Mouse (Mus musculus) left cerebral cortex, adult 18-20 months (tissue): Measurements from ENCODE around the gene Vnn3. TPM values are rescaled to one million over a fixed set of nuclear protein-coding genes. Genes with fewer than 3 reads are reported as not detected.

Experiments used
- DNase-seq, 2 experiments: peaks; one replicate each; pipeline ENCODE4 v3.0.0; 2021 to 2022; ENCODE audit warnings: low spot score in 2 of 2, mixed read lengths in 1 of 2
- total RNA-seq, 2 experiments: library from RNA; stranded (reverse); gene quantifications; 2 replicates each; pipeline ENCODE4 v1.2.3; 2021

Vnn3 gene
- total RNA-seq, 2 experiments from 2014 or later: not detected

DNA sequence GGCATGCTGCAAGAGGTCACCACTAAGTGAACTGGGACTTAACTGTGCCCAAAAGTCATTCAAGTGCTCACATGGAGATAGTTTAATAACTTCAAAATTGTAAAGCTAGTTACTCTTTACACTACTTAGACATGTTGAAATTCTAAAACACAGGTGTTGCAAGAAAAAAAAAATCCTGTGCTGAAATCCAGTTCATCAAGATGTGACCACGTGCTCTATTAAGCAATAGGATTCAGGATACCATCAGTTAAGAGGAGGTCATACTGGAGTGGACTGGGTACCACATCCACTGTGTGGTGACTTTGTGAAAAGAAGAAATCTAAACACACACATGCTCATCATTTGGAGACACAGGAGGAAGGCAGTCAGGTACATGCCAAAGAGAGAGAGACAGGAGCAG, 41.7 kb downstream of the Vnn3 start:
- DNase-seq: no peak

DNA sequence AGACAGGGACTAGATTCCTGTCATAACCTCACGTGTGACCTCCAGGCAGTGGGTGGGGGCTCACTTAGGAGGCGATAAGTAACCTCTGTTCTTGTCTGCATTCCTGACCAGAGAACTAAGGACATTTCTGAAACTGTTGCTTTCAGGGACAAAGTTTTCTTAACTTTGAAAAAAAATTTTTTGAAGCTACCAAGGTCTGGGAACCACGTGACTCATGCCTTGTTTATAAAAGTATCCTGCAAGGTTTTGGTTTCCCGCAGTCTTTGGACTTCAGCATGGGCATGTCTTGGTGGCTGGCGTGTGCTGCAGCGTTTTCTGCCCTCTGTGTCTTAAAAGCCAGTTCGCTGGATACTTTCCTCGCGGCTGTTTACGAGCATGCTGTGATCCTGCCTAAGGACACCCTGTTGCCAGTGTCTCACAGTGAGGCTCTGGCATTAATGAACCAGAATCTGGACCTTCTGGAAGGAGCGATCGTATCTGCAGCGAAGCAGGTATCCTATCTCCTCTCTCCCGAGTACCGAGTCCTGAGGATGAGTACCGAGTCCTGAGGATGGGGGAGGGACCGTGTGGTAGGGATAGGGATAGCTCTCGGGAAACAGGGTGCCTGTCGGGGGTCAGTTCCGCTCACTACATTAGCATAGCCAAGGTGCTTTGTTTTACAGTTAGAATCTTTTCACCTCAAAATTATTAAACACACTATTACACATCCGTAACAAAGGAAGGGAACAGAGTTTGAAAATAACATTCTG, 43.5 kb downstream of the Vnn3 start, which contains the start of gene Vnn1:
Vnn1 (plus strand) TSS at position 88 of the 749 bp plus-strand sequence.
- no peak for DNase-seq

- DNase-seq: no peak
These were observed 44.1 kb downstream of the Vnn3 start for GRCm38 (mm10) chr10:23895376-23895775.

DNA sequence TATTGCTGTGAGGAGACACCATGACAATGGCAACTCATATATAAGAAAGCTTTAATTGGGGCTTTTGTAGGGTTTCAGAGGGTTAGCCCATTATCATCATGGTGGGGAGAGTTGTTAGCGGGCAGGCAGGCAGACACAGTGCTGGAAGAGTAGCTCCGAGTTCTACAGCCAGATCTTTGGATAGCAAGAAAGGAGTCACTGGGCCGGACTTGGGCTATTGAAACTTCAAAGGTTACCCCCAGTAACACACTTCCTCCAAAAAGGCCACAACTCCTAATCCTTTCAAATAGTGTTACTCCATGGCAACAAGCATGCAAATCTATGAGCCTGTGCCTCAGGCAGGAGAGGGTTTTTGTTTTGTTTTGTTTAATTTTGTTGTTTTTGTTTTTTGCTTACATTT, 49.9 kb downstream of the Vnn3 start:
- no peak for DNase-seq

DNA sequence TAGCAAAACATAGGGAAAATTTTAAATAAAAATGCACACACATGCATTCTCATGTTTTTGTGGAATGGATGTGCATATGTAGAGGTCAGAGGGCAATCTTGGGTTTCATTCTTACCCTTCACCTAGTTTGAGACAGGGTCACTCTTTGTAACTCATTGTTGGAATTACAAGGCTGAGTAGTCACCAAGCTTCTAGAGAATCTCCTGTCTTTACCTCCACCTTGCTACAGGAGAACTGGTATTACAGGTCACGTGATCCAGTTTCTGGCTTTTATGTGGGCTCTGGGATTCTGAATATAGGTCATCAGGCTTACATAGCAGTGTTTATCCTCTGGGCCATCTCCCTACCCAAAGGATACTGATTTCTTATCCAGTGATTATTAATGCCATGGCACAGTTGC, 54.4 kb downstream of the Vnn3 start:
- no peak for DNase-seq

Other genes starting within 250 kb of the Vnn3 start
- gene Rps12, start 64.2 kb upstream of the Vnn3 start, total RNA-seq: 100 to 1,000 TPM; 216 to 218 TPM
- gene Slc18b1, start 54.5 kb upstream of the Vnn3 start, total RNA-seq: 10 to 100 TPM; 27.6 to 28.8 TPM
- gene Vnn1, start 43.2 kb downstream of the Vnn3 start, total RNA-seq: not detected
- not detected for gene Taar1, start 68.9 kb downstream of the Vnn3 start, total RNA-seq
- not detected for gene Taar2, start 87.1 kb downstream of the Vnn3 start, total RNA-seq
- gene Taar3, start 98.1 kb downstream of the Vnn3 start, total RNA-seq: not detected
- not detected for gene Taar4, start 109.0 kb downstream of the Vnn3 start, total RNA-seq
- gene Taar5, start 119.2 kb downstream of the Vnn3 start, total RNA-seq: not detected
- gene Taar6, start 134.2 kb downstream of the Vnn3 start, total RNA-seq: not detected
- not detected for gene Taar7a, start 142.0 kb downstream of the Vnn3 start, total RNA-seq
- not detected for gene Taar7b, start 148.5 kb downstream of the Vnn3 start, total RNA-seq
- not detected for gene Taar7d, start 175.8 kb downstream of the Vnn3 start, total RNA-seq
- not detected for gene Taar7e, start 186.2 kb downstream of the Vnn3 start, total RNA-seq
- gene Taar7f, start 198.0 kb downstream of the Vnn3 start, total RNA-seq: not detected
- gene Taar8a, start 225.0 kb downstream of the Vnn3 start, total RNA-seq: not detected
- not detected for gene Taar8b, start 240.8 kb downstream of the Vnn3 start, total RNA-seq